Mouse (Mus musculus) heart, embryonic 12.5 days (tissue): ENCODE measurements around the gene Phldb2. TPM values are rescaled to one million over a fixed set of nuclear protein-coding genes. Genes with fewer than 3 reads are reported as not detected.

Experiments
- ATAC-seq: fragments of 200-750 bp; cut with Nextera tagmentation; 2 replicates; pipeline ENCODE4 v1.8.0; 2017; ENCODE audit warnings: moderate TSS enrichment, moderate library complexity; ENCODE audit not compliant: insufficient number of reproducible peaks, low FRiP score
- H3K27ac ChIP-seq: fragments of 300-500 bp; sonication (generic); 2 replicates; pipeline ENCODE4 v1.5.1; 2016; ENCODE audit warnings: mild to moderate bottlenecking, moderate library complexity; ENCODE audit not compliant: poor library complexity, severe bottlenecking
- H3K27me3 ChIP-seq: fragments of 300-500 bp; sonication (generic); replicated peaks from 2 replicates; pipeline ENCODE4 v1.6.1; 2016; ENCODE audit warnings: mild to moderate bottlenecking, moderate library complexity
- H3K36me3 ChIP-seq: fragments of 300-500 bp; sonication (generic); 2 replicates; pipeline ENCODE4 v1.6.1; 2016; ENCODE audit warnings: mild to moderate bottlenecking, moderate library complexity
- H3K4me1 ChIP-seq: fragments of 300-500 bp; sonication (generic); replicated peaks from 2 replicates; pipeline ENCODE4 v1.6.1; 2016; ENCODE audit warnings: mild to moderate bottlenecking
- H3K4me2 ChIP-seq: fragments of 300-500 bp; sonication (generic); 2 replicates; pipeline ENCODE4 v1.6.1; 2016; ENCODE audit warnings: mild to moderate bottlenecking, moderate library complexity
- H3K4me3 ChIP-seq: fragments of 300-500 bp; sonication (generic); 2 replicates; pipeline ENCODE4 v1.5.1; 2016; ENCODE audit warnings: mild to moderate bottlenecking
- H3K9ac ChIP-seq: fragments of 300-500 bp; sonication (generic); 2 replicates; pipeline ENCODE4 v1.6.1; 2016; ENCODE audit warnings: mild to moderate bottlenecking, moderate library complexity
- H3K9me3 ChIP-seq: fragments of 300-500 bp; sonication (generic); replicated peaks from 2 replicates; pipeline ENCODE4 v1.6.1; 2016; ENCODE audit warnings: mild to moderate bottlenecking, moderate library complexity
- WGBS: fragments of 180-500 bp; shearing (Covaris S2); methylation state at CpG from one replicate; pipeline ENCODE4 v1.1.7; 2016; 5-methylcytosine and 5-hydroxymethylcytosine counted together
- polyA plus RNA-seq: library from polyadenylated mRNA; unstranded; fragments of >200 nt; fragmentation: Nextera tagmentation; extraction: Ambion mirVana; gene quantifications from 2 replicates; pipeline ENCODE4 v1.2.1, GENCODE M21; 2016

The Phldb2 gene
- polyA plus RNA-seq, 1 experiment from 2014 or later: 59.2 TPM

- H3K4me2 ChIP-seq: peak overlapping the region; percentile 19; the same call in 1 of the 2 replicates
- 42% methylated on average over 6 of the region's 6 CpGs for WGBS
- H3K9ac ChIP-seq: no peak overlapping the region
- peaks cover 63% of the 10 kb centered on the region for H3K4me1 ChIP-seq
- H3K27me3 ChIP-seq: no peaks in the 10 kb centered on the region
- 0 out of 2 replicates have a peak, but pooled peaks cover 4% of the 10 kb centered on the region for H3K9me3 ChIP-seq
- no peak overlapping the region for H3K4me3 ChIP-seq
- peaks cover 13% of the 10 kb centered on the region for H3K36me3 ChIP-seq
- peak; percentile 75 for ATAC-seq
- peak overlapping the region; percentile 91 for H3K27ac ChIP-seq
Measured at GRCm38 (mm10) chr16:45832747-45833108, 120.7 kb downstream of the Phldb2 start.

GRCm38 (mm10) chr16:45832061-45832746, 121.2 kb downstream of the Phldb2 start:
- Histone ChIP-seq H3K4me2 (peak overlapping the region; percentile 39), H3K27me3 (no peaks in the 10 kb centered on the region), H3K27ac (peak overlapping the region; percentile 91), H3K9ac (no peak overlapping the region), H3K4me3 (no peak overlapping the region), H3K36me3 (peaks cover 13% of the 10 kb centered on the region), H3K4me1 (peaks cover 58% of the 10 kb centered on the region), H3K9me3 (0 out of 2 replicates have a peak, but pooled peaks cover 4% of the 10 kb centered on the region)
- ATAC-seq: peak; percentile 87
- WGBS: 47% methylated on average over 8 of the region's 8 CpGs

DNA sequence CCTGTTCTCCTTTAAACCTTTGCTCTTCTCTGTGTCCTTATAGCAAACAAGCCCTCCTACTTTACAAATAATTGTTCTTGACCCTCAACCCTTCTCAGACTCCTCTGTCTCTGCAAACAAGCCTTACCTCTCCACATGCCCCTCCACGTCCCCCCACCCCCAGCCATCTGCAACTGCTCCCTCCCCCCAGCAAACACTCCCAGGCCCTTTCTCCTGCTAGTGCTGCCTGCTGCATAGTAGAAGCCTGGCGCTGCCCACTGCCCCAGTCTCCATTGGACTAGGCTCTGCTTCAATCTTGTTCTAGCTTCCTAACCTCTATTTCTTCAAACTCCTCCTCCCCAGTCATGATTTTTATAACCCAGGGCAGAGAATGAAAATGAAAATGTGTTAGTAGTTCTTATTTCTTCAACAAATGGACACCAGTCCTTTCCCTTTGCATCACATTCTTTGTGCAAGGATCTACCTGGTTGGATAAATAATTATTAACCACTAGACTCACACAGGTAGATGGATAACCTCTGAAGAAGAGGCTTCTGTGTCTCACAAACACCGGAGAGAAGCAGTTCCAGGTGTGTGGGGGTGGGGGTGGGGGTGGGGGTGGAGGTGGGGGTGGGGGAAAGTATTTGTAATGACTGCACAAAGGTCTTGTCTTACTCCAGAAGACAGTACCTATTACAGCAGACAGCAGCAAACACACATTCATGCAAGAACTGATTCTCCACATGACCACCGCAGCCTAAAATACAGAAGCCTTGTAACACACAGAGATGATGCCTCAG, 122.1 kb downstream of the Phldb2 start:
- Histone ChIP-seq H3K27ac (peak overlapping the region; percentile 91), H3K27me3 (no peaks in the 10 kb centered on the region), H3K4me3 (no peak overlapping the region), H3K36me3 (peaks cover 13% of the 10 kb centered on the region), H3K4me1 (peaks cover 49% of the 10 kb centered on the region), H3K9me3 (0 out of 2 replicates have a peak, but pooled peaks cover 4% of the 10 kb centered on the region), H3K9ac (0 out of 2 replicates have a peak overlapping the region, but pooled peaks have one; percentile 10), H3K4me2 (peak overlapping the region; percentile 39)
- no peak for ATAC-seq
- WGBS: 54% methylated on average over 4 of the region's 4 CpGs

- 74% methylated on average over 11 of the region's 11 CpGs for WGBS
- H3K4me2 ChIP-seq: no peak overlapping the region
- H3K27ac ChIP-seq: peak overlapping the region; percentile 13; the same call in 1 of the 2 replicates
- H3K4me1 ChIP-seq: peaks cover 42% of the 10 kb centered on the region
- no peak overlapping the region for H3K4me3 ChIP-seq
- no peak overlapping the region for H3K9ac ChIP-seq
- no peaks in the 10 kb centered on the region for H3K27me3 ChIP-seq
- no peak for ATAC-seq
- 0 out of 2 replicates have a peak, but pooled peaks cover 4% of the 10 kb centered on the region for H3K9me3 ChIP-seq
- peaks cover 19% of the 10 kb centered on the region for H3K36me3 ChIP-seq
Measured at GRCm38 (mm10) chr16:45830096-45830866, 123.1 kb downstream of the Phldb2 start.

GRCm38 (mm10) chr16:45825309-45825708, 128.1 kb downstream of the Phldb2 start:
- Histone ChIP-seq H3K9me3 (0 out of 2 replicates have a peak, but pooled peaks cover 4% of the 10 kb centered on the region), H3K36me3 (peaks cover 40% of the 10 kb centered on the region), H3K4me2 (no peak overlapping the region), H3K4me3 (no peak overlapping the region), H3K4me1 (peaks cover 10% of the 10 kb centered on the region), H3K9ac (no peak overlapping the region), H3K27ac (no peak overlapping the region), H3K27me3 (no peaks in the 10 kb centered on the region)
- ATAC-seq: no peak
- whole genome bisulfite sequencing: 83% methylated on average over 10 of the region's 10 CpGs

DNA sequence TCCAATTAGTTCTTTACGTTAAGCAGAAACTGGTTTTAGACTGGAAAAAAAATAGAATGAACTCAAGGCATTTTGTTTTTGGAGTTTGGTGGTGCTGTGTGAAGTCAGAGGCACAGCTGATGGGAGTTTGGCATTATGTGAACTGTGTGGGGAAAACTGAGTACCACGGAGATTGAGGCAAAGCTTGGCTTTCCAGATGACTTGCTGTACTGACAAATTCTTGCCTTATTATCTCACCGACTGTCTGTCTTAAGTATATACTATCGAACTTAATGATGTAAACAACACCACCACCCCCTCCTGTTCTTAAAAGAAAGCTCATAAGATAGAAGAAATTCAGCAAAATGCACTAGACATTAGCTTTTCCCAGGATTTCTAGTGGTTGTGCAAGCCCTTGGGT, 129.4 kb downstream of the Phldb2 start:
- peaks cover 38% of the 10 kb centered on the region for H3K36me3 ChIP-seq
- H3K27me3 ChIP-seq: no peaks in the 10 kb centered on the region
- WGBS: 65% methylated on average over 4 of the region's 4 CpGs
- no peak overlapping the region for H3K9ac ChIP-seq
- no peak overlapping the region for H3K27ac ChIP-seq
- no peak overlapping the region for H3K4me2 ChIP-seq
- ATAC-seq: no peak
- no peaks in the 10 kb centered on the region for H3K4me1 ChIP-seq
- no peak overlapping the region for H3K4me3 ChIP-seq
- 0 out of 2 replicates have a peak, but pooled peaks cover 1% of the 10 kb centered on the region for H3K9me3 ChIP-seq

- no peak for ATAC-seq
- WGBS: 82% methylated on average over 4 of the region's 4 CpGs
- H3K4me2 ChIP-seq: no peak overlapping the region
- H3K9me3 ChIP-seq: no peaks in the 10 kb centered on the region
- H3K27ac ChIP-seq: no peak overlapping the region
- peaks cover 23% of the 10 kb centered on the region for H3K36me3 ChIP-seq
- no peaks in the 10 kb centered on the region for H3K27me3 ChIP-seq
- H3K9ac ChIP-seq: no peak overlapping the region
- no peak overlapping the region for H3K4me3 ChIP-seq
- peaks cover 3% of the 10 kb centered on the region for H3K4me1 ChIP-seq
Measured at GRCm38 (mm10) chr16:45819911-45820310, 133.5 kb downstream of the Phldb2 start.

DNA sequence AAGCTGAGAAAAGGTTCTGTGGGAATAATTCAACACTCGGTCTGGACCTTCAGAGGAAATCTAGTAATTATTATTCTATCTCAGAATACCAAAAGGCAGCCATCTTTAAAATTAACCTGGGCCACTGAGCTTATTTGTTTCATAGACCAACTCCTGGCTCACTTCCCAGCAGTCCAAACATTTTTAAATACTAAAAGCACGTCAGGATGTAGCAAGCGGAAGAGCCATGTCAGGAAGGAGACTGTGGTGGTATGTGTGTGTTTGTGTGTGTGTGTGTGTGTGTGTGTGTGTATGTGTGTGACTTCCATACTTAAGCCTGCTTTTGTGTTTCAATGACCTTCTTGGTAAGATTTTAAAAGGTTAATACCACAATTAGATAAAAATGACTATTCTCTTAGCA, 135.6 kb downstream of the Phldb2 start:
- Histone ChIP-seq H3K4me3 (no peak overlapping the region), H3K4me2 (no peak overlapping the region), H3K27ac (no peak overlapping the region), H3K9ac (no peak overlapping the region), H3K4me1 (peaks cover 3% of the 10 kb centered on the region), H3K9me3 (no peaks in the 10 kb centered on the region), H3K27me3 (no peaks in the 10 kb centered on the region), H3K36me3 (peaks cover 20% of the 10 kb centered on the region)
- ATAC-seq: no peak
- WGBS: 77% methylated on average over 3 of the region's 3 CpGs

DNA sequence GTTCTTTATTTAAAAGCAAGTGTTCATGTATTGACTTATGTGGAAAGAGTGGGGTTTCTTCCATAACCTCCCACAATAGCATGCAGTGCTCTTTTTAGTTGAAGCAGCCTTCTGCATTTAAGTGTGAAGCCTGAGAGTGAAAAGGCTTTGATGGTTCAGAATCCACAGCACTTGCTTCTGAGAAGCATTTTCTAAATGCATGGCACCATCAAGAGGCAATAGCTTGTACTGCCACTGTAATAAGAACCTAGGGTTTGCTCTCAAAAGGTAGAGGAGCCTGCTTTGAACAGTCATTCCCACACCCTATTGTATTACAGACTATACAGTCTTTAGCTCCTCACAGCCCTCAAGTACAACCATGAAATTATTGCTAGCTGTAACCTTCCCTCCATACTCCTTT, 136.7 kb downstream of the Phldb2 start:
- no peak for ATAC-seq
- Histone ChIP-seq H3K9me3 (no peaks in the 10 kb centered on the region), H3K27me3 (no peaks in the 10 kb centered on the region), H3K4me2 (no peak overlapping the region), H3K9ac (no peak overlapping the region), H3K36me3 (peaks cover 16% of the 10 kb centered on the region), H3K4me1 (peaks cover 3% of the 10 kb centered on the region), H3K4me3 (no peak overlapping the region), H3K27ac (no peak overlapping the region)

GRCm38 (mm10) chr16:45814611-45815010, 138.8 kb downstream of the Phldb2 start:
- 68% methylated on average over 3 of the region's 3 CpGs for WGBS
- Histone ChIP-seq H3K4me1 (peaks cover 21% of the 10 kb centered on the region), H3K27me3 (no peaks in the 10 kb centered on the region), H3K9me3 (no peaks in the 10 kb centered on the region), H3K27ac (no peak overlapping the region), H3K36me3 (peaks cover 9% of the 10 kb centered on the region; the same call in 1 of the 2 replicates), H3K9ac (no peak overlapping the region), H3K4me2 (no peak overlapping the region), H3K4me3 (no peak overlapping the region)
- ATAC-seq: no peak

- Histone ChIP-seq H3K27me3 (no peaks in the 10 kb centered on the region), H3K36me3 (peaks cover 27% of the 10 kb centered on the region), H3K9me3 (no peaks in the 10 kb centered on the region), H3K9ac (no peak overlapping the region), H3K4me2 (no peak overlapping the region), H3K4me3 (no peak overlapping the region), H3K27ac (no peak overlapping the region), H3K4me1 (peaks cover 18% of the 10 kb centered on the region)
- ATAC-seq: no peak
Measured at GRCm38 (mm10) chr16:45811788-45812187, 141.6 kb downstream of the Phldb2 start.
